9 mouse cellular contexts compared by ENCODE assay signal in genomic region chr11:102086331-102086730, GRCm38 (mm10). TPM values are rescaled to one million over a fixed set of nuclear protein-coding genes. Genes with fewer than 3 reads are reported as not detected.
DNase-seq lines count a peak whose midpoint lies in the region; ATAC-seq and TF ChIP-seq lines count a peak whose summit lies in the region.
"Had no signal": no experiment of that assay in that cellular context is flagged by ENCODE, and none has a peak within 500 bp of the region (broad histone marks: within the 10 kb centered on the region; RNA-seq: fewer than 3 reads in every experiment).

No protein-coding gene starts in this region.

- TF ChIP-seq POLR2A in lung, adult 2 months (IDR thresholded peaks at IDR 0.05; ENCODE audit: borderline replicate concordance, extremely low read depth, low read depth, low read length) = no peak

- H3K9ac ChIP-seq in lung, embryonic 14.5 days = peak overlapping the region; percentile 56; the same call in 1 of the 2 replicates
- H3K9ac ChIP-seq in embryonic facial prominence, embryonic 14.5 days (ENCODE audit: low read depth, low read length) = peak overlapping the region; percentile 72; the same call in 1 of the 2 replicates
- H3K9ac ChIP-seq in liver, postnatal 0 days (replicated peaks) = no peak overlapping the region; the same call in 1 of the 2 replicates
- peak overlapping the region; percentile 72; the same call in 1 of the 2 replicates for H3K9ac ChIP-seq in stomach, embryonic 16.5 days (ENCODE audit: low read length)

- H3K4me1 ChIP-seq in lung, embryonic 14.5 days (ENCODE audit: insufficient read depth) = peaks cover 11% of the 10 kb centered on the region
- H3K4me1 ChIP-seq in lung, adult 2 months (ENCODE audit: control insufficient read depth, insufficient read depth, low read length) = peaks cover 8% of the 10 kb centered on the region; the same call in 1 of the 2 replicates
- H3K4me1 ChIP-seq in embryonic facial prominence, embryonic 14.5 days (ENCODE audit: control insufficient read depth, insufficient read depth, low read length) = peaks cover 13% of the 10 kb centered on the region; the same call in 1 of the 2 replicates
- peaks cover 25% of the 10 kb centered on the region for H3K4me1 ChIP-seq in liver, postnatal 0 days (ENCODE audit: insufficient read depth)
- H3K4me1 ChIP-seq in stomach, embryonic 16.5 days (ENCODE audit: control insufficient read depth, insufficient read depth, low read length) = peaks cover 20% of the 10 kb centered on the region

- no peaks in the 10 kb centered on the region for H3K36me3 ChIP-seq in lung, embryonic 14.5 days (ENCODE audit: insufficient read depth)
- peaks cover 3% of the 10 kb centered on the region; the same call in 1 of the 2 replicates for H3K36me3 ChIP-seq in embryonic facial prominence, embryonic 14.5 days (ENCODE audit: control insufficient read depth, insufficient read depth, low read length)
- H3K36me3 ChIP-seq in liver, postnatal 0 days (replicated peaks; ENCODE audit: insufficient read depth, low read length) = no peaks in the 10 kb centered on the region
- no peaks in the 10 kb centered on the region for H3K36me3 ChIP-seq in stomach, embryonic 16.5 days (ENCODE audit: control insufficient read depth, insufficient read depth, low read length)

- no peak for ATAC-seq in lung, embryonic 14.5 days (ENCODE audit: insufficient read depth)
- ATAC-seq in embryonic facial prominence, embryonic 14.5 days (ENCODE audit: low read depth) = no peak
- no peak for ATAC-seq in liver, postnatal 0 days
- no peak for ATAC-seq in stomach, embryonic 16.5 days (ENCODE audit: insufficient read depth, low FRiP score)

- H3K27ac ChIP-seq in lung, embryonic 14.5 days (ENCODE audit: low read depth) = 0 out of 2 replicates have a peak overlapping the region, but pooled peaks have one; percentile 85
- peak overlapping the region; percentile 91 for H3K27ac ChIP-seq in embryonic facial prominence, embryonic 14.5 days (replicated peaks; ENCODE audit: low read depth, low read length)
- H3K27ac ChIP-seq in liver, postnatal 0 days (ENCODE audit: low read depth) = no peak overlapping the region
- H3K27ac ChIP-seq in stomach, embryonic 16.5 days (ENCODE audit: low read length) = no peak overlapping the region

- TF ChIP-seq CTCF in lung, embryonic 14.5 days (IDR thresholded peaks at IDR 0.05; ENCODE audit: low read depth) = peak; percentile 39
- no peak for TF ChIP-seq CTCF in lung, adult 2 months (IDR thresholded peaks at IDR 0.05; ENCODE audit: insufficient read depth, low read length)
- TF ChIP-seq CTCF in liver, postnatal 0 days (IDR thresholded peaks at IDR 0.05; ENCODE audit: low read depth) = peak; percentile 28; the same call in 1 of the 2 replicates

- H3K27me3 ChIP-seq in lung, embryonic 14.5 days (ENCODE audit: insufficient read depth, low read length) = no peaks in the 10 kb centered on the region
- H3K27me3 ChIP-seq in embryonic facial prominence, embryonic 14.5 days (replicated peaks; ENCODE audit: control insufficient read depth, insufficient read depth, low read length) = no peaks in the 10 kb centered on the region
- peaks cover 16% of the 10 kb centered on the region for H3K27me3 ChIP-seq in liver, postnatal 0 days (ENCODE audit: insufficient read depth, low read length)
- H3K27me3 ChIP-seq in stomach, embryonic 16.5 days (ENCODE audit: control insufficient read depth, insufficient read depth, low read length) = no peaks in the 10 kb centered on the region

- no peak for TF ChIP-seq EP300 in liver, postnatal 0 days (IDR thresholded peaks at IDR 0.05; ENCODE audit: low read depth)

- peak overlapping the region; percentile 68; the same call in 1 of the 2 replicates for H3K4me3 ChIP-seq in lung, embryonic 14.5 days (ENCODE audit: low read depth, low read length)
- no peak overlapping the region for H3K4me3 ChIP-seq in lung, adult 2 months (replicated peaks; ENCODE audit: extremely low read depth, low read depth, low read length)
- H3K4me3 ChIP-seq in embryonic facial prominence, embryonic 14.5 days (ENCODE audit: low read depth, low read length) = peak overlapping the region; percentile 62
- peak overlapping the region; percentile 59; the same call in 1 of the 2 replicates for H3K4me3 ChIP-seq in liver, postnatal 0 days (ENCODE audit: low read depth, low read length)
- H3K4me3 ChIP-seq in stomach, embryonic 16.5 days (replicated peaks; ENCODE audit: low read length) = no peak overlapping the region; the same call in 1 of the 2 replicates

- H3K9me3 ChIP-seq in lung, embryonic 14.5 days (ENCODE audit: low read depth, low read length) = no peaks in the 10 kb centered on the region
- no peaks in the 10 kb centered on the region for H3K9me3 ChIP-seq in embryonic facial prominence, embryonic 14.5 days (ENCODE audit: control insufficient read depth, low read length)
- no peaks in the 10 kb centered on the region for H3K9me3 ChIP-seq in liver, postnatal 0 days (ENCODE audit: low read length)
- H3K9me3 ChIP-seq in stomach, embryonic 16.5 days (replicated peaks; ENCODE audit: control insufficient read depth, low read length) = no peaks in the 10 kb centered on the region

- H3K4me2 ChIP-seq in lung, embryonic 14.5 days = peak overlapping the region; percentile 95
- peak overlapping the region; percentile 72 for H3K4me2 ChIP-seq in embryonic facial prominence, embryonic 14.5 days (ENCODE audit: low read depth, low read length)
- H3K4me2 ChIP-seq in liver, postnatal 0 days (ENCODE audit: low read depth, low read length) = peak overlapping the region; percentile 85
- peak overlapping the region; percentile 80 for H3K4me2 ChIP-seq in stomach, embryonic 16.5 days (ENCODE audit: low read depth, low read length)

- WGBS in lung, embryonic 14.5 days = 10% methylated on average over 3 of the region's 3 CpGs
- WGBS in lung, adult 2 months = 21% methylated on average over 3 of the region's 3 CpGs
- WGBS in embryonic facial prominence, embryonic 14.5 days = 14% methylated on average over 3 of the region's 3 CpGs
- 34% methylated on average over 3 of the region's 3 CpGs for WGBS in liver, postnatal 0 days (ENCODE audit: insufficient replicate concordance)
- WGBS in stomach, embryonic 16.5 days = 9% methylated on average over 3 of the region's 3 CpGs

- DNase-seq in lung, embryonic 14.5 days = peak; percentile 29
- no peak for DNase-seq in lung, adult 2 months
- peak; percentile 70 for DNase-seq in embryonic facial prominence, embryonic 14.5 days (ENCODE audit: low spot score)
- DNase-seq in layer of hippocampus, adult 18-20 months (ENCODE audit: low spot score in 2 of 2) = peak; percentile 80 to 86
- no peak for DNase-seq in liver, postnatal 0 days
- no peak for DNase-seq in adrenal gland, postnatal 36 days
- no peak for DNase-seq in adrenal gland, adult 2 months

RNA-seq across cellular contexts. Expression of gene Mpp2, which starts 2.0 kb away (rescaled TPM):
- polyA plus RNA-seq in lung, embryonic 14.5 days (2014; fragmentation: Nextera tagmentation; extraction: Ambion mirVana) = 4.9 and 6.3 TPM in 2 replicates
- 12.8 and 14.4 TPM in 2 replicates for polyA plus RNA-seq in lung, adult 2 months (2012; rRNA removed)
- polyA plus RNA-seq in embryonic facial prominence, embryonic 14.5 days (2014; fragmentation: Nextera tagmentation; extraction: Ambion mirVana) = 7.6 and 8.4 TPM in 2 replicates
- 100 to 1,000 TPM; 142 to 147 TPM for total RNA-seq in layer of hippocampus, adult 18-20 months (2021)
- 3.9 and 4.4 TPM in 2 replicates for polyA plus RNA-seq in liver, postnatal 0 days (2015; fragmentation: Nextera tagmentation; extraction: Ambion mirVana)
- 7.9 and 8.3 TPM in 2 replicates for polyA plus RNA-seq in stomach, embryonic 16.5 days (2015; fragmentation: Nextera tagmentation; extraction: Ambion mirVana)
- 10 to 100 TPM in 1 of 2 experiments, 1 to 10 TPM in 1; 8.9 to 10.8 TPM for total RNA-seq in adrenal gland, postnatal 36 days (2021)
- total RNA-seq in adrenal gland, adult 2 months (2021) = 10 to 100 TPM in 1 of 2 experiments, 1 to 10 TPM in 1; 9.8 to 12.3 TPM
- 14.4 and 17.5 TPM in 2 replicates for polyA plus RNA-seq in adrenal gland, adult 2 months (2012; rRNA removed)

RNA-seq across cellular contexts. Expression of gene Ppy, which starts 14.8 kb away (rescaled TPM):
- not detected in 2 replicates for polyA plus RNA-seq in lung, embryonic 14.5 days (2014; fragmentation: Nextera tagmentation; extraction: Ambion mirVana)
- polyA plus RNA-seq in lung, adult 2 months (2012; rRNA removed) = 6.3 and 9.8 TPM in 2 replicates
- polyA plus RNA-seq in embryonic facial prominence, embryonic 14.5 days (2014; fragmentation: Nextera tagmentation; extraction: Ambion mirVana) = not detected in 2 replicates
- not detected for total RNA-seq in layer of hippocampus, adult 18-20 months (2021)
- 0.72 TPM in 1 of 2 replicates, not detected in the other for polyA plus RNA-seq in liver, postnatal 0 days (2015; fragmentation: Nextera tagmentation; extraction: Ambion mirVana)
- 6.0 and 6.7 TPM in 2 replicates for polyA plus RNA-seq in stomach, embryonic 16.5 days (2015; fragmentation: Nextera tagmentation; extraction: Ambion mirVana)
- total RNA-seq in adrenal gland, postnatal 36 days (2021) = not detected
- total RNA-seq in adrenal gland, adult 2 months (2021) = not detected
- not detected in 2 replicates for polyA plus RNA-seq in adrenal gland, adult 2 months (2012; rRNA removed)
- polyA plus RNA-seq: small intestine, adult 2 months had no signal

RNA-seq across cellular contexts. Expression of gene Pyy, which starts 21.3 kb away (rescaled TPM):
- not detected in 2 replicates for polyA plus RNA-seq in lung, embryonic 14.5 days (2014; fragmentation: Nextera tagmentation; extraction: Ambion mirVana)
- polyA plus RNA-seq in lung, adult 2 months (2012; rRNA removed) = 9.6 TPM in 1 of 2 replicates, not detected in the other
- polyA plus RNA-seq in embryonic facial prominence, embryonic 14.5 days (2014; fragmentation: Nextera tagmentation; extraction: Ambion mirVana) = 0.58 and 0.90 TPM in 2 replicates
- not detected for total RNA-seq in layer of hippocampus, adult 18-20 months (2021)
- polyA plus RNA-seq in liver, postnatal 0 days (2015; fragmentation: Nextera tagmentation; extraction: Ambion mirVana) = 1.8 TPM in 1 of 2 replicates, not detected in the other
- polyA plus RNA-seq in stomach, embryonic 16.5 days (2015; fragmentation: Nextera tagmentation; extraction: Ambion mirVana) = 40.5 and 56.0 TPM in 2 replicates
- not detected for total RNA-seq in adrenal gland, postnatal 36 days (2021)
- not detected for total RNA-seq in adrenal gland, adult 2 months (2021)
- not detected in 2 replicates for polyA plus RNA-seq in adrenal gland, adult 2 months (2012; rRNA removed)

RNA-seq across cellular contexts. Expression of gene Cd300lg, which starts 45.0 kb away (rescaled TPM):
- polyA plus RNA-seq in lung, embryonic 14.5 days (2014; fragmentation: Nextera tagmentation; extraction: Ambion mirVana) = 0.17 and 0.23 TPM in 2 replicates
- 7.8 and 12.0 TPM in 2 replicates for polyA plus RNA-seq in lung, adult 2 months (2012; rRNA removed)
- polyA plus RNA-seq in embryonic facial prominence, embryonic 14.5 days (2014; fragmentation: Nextera tagmentation; extraction: Ambion mirVana) = 0.70 and 0.85 TPM in 2 replicates
- not detected for total RNA-seq in layer of hippocampus, adult 18-20 months (2021)
- polyA plus RNA-seq in liver, postnatal 0 days (2015; fragmentation: Nextera tagmentation; extraction: Ambion mirVana) = 1.8 and 2.3 TPM in 2 replicates
- polyA plus RNA-seq in stomach, embryonic 16.5 days (2015; fragmentation: Nextera tagmentation; extraction: Ambion mirVana) = 2.9 and 3.5 TPM in 2 replicates
- total RNA-seq in adrenal gland, postnatal 36 days (2021) = 10 to 100 TPM; 40.3 to 48.6 TPM
- total RNA-seq in adrenal gland, adult 2 months (2021) = 10 to 100 TPM; 28.1 to 58.7 TPM
- 44.3 and 60.6 TPM in 2 replicates for polyA plus RNA-seq in adrenal gland, adult 2 months (2012; rRNA removed)

RNA-seq across cellular contexts. Expression of gene Mpp3, which starts 58.1 kb away (rescaled TPM):
- polyA plus RNA-seq in lung, embryonic 14.5 days (2014; fragmentation: Nextera tagmentation; extraction: Ambion mirVana) = 4.0 and 4.9 TPM in 2 replicates
- 2.4 and 4.0 TPM in 2 replicates for polyA plus RNA-seq in lung, adult 2 months (2012; rRNA removed)
- 6.3 and 6.4 TPM in 2 replicates for polyA plus RNA-seq in embryonic facial prominence, embryonic 14.5 days (2014; fragmentation: Nextera tagmentation; extraction: Ambion mirVana)
- 10 to 100 TPM; 85.5 to 88.9 TPM for total RNA-seq in layer of hippocampus, adult 18-20 months (2021)
- 0.56 and 0.72 TPM in 2 replicates for polyA plus RNA-seq in liver, postnatal 0 days (2015; fragmentation: Nextera tagmentation; extraction: Ambion mirVana)
- 7.4 and 9.6 TPM in 2 replicates for polyA plus RNA-seq in stomach, embryonic 16.5 days (2015; fragmentation: Nextera tagmentation; extraction: Ambion mirVana)
- total RNA-seq in adrenal gland, postnatal 36 days (2021) = 10 to 100 TPM in 1 of 2 experiments, 1 to 10 TPM in 1; 5.3 to 17.3 TPM
- total RNA-seq in adrenal gland, adult 2 months (2021) = 10 to 100 TPM in 1 of 2 experiments, 1 to 10 TPM in 1; 7.8 to 13.5 TPM
- polyA plus RNA-seq in adrenal gland, adult 2 months (2012; rRNA removed) = 12.1 and 16.9 TPM in 2 replicates

Comparison
In these comparisons a context has a peak if more than half of its experiments do, and no peak if none do; other contexts are left out.
1. DNase-seq: peak in lung, embryonic 14.5 days (single experiment), embryonic facial prominence, embryonic 14.5 days (single experiment) and layer of hippocampus, adult 18-20 months (2 of 2); none in lung, adult 2 months (single experiment), liver, postnatal 0 days (single experiment), adrenal gland, postnatal 36 days (0 of 2) and adrenal gland, adult 2 months (single experiment).
2. H3K4me3 ChIP-seq: peak in lung, embryonic 14.5 days (single experiment), embryonic facial prominence, embryonic 14.5 days (single experiment) and liver, postnatal 0 days (single experiment); none in lung, adult 2 months (single experiment) and stomach, embryonic 16.5 days (single experiment).
3. H3K27ac ChIP-seq: peak in lung, embryonic 14.5 days (single experiment) and embryonic facial prominence, embryonic 14.5 days (single experiment); none in liver, postnatal 0 days (single experiment) and stomach, embryonic 16.5 days (single experiment).
4. Peak in every context shown above with its lines, with median percentiles within 50 percentile points of each other: H3K4me2 ChIP-seq.